Mouse (Mus musculus) NIH3T3 (cell line): ENCODE measurements around the gene Qdpr.

Experiments used
- DNase-seq: peaks from one replicate; pipeline ENCODE4 v3.0.0-alpha.2; 2012; ENCODE audit warnings: low read depth

Qdpr gene

DNA sequence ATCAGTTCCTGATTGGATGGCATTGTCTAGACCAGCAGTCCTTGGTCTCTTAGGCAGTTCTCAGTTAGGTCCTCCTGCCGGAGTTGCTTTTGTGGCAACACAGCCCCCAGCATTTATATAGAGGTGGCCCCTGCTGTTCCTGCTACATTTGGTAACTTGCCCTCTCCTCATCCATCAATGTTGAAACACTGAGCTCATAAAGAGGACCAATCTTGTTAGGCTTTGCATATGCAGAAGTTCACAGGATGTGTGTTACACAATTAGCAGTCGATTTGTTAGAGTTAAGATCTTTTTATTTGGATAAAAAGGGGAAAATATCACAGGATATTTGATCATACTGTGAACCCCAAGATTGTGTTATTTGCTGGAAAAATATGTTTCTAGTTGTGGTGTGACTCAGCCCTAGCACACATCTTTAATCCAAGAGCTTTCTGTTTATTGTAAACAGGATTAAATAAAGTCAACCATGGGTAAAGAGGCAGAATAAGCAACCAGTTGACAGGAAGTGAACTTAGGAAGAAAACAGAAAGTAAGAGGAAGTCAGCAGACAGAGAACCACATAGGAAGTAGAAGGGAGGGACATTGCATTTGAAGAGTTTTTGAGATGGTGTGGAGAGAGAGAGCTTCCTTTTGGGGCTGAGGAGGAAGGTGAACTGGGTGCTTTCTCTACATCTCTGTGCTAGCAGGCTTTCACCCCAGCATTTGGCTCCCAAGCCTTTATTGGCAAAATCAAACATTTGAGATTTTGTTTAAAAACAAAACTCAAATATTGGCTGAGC is 65.8 kb downstream of the Qdpr start:
- DNase-seq: no peak
